Mouse (Mus musculus): ENCODE measurements at regions not wholly inside any gene's neighbourhood (a gene's known extent, or its start where the extent isn't known, plus 50 kb on each side); places are given as distances from the start of the nearest gene placed in this dataset.

DNA sequence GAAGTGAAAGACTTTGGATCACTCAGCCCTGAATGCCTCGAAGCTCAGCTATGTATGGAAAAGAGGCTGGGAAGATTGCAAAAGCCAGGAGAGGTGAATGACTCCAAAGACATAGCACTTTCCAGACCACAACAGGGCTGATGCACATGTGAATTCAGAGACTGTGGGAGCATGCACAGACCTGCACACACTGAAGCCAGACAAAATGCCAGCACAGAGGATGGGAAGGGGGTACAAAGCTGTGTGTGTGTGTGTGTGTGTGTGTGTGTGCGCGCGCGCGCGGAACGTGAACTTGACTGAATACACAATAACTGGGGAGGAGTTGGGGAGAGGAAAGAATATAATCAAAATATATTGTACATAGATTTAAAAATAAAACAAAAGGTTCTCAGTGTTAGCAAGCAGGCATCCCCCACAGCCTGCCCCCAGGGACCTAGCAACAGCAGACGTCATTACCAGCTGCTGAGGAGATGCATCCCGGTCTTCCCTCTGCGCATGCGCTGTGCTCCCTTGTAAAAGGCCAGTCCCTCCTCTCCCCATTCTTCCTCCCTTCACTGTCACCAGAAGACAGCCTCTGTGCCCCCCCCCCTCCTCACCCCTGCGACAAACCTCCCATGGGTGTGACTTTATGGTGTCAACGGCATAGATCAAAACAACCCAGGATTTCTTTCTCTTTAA, 89.5 kb upstream of the Mrps22 start:
- peak; percentile 69 for DNase-seq (ENCODE audit: low spot score)

DNA sequence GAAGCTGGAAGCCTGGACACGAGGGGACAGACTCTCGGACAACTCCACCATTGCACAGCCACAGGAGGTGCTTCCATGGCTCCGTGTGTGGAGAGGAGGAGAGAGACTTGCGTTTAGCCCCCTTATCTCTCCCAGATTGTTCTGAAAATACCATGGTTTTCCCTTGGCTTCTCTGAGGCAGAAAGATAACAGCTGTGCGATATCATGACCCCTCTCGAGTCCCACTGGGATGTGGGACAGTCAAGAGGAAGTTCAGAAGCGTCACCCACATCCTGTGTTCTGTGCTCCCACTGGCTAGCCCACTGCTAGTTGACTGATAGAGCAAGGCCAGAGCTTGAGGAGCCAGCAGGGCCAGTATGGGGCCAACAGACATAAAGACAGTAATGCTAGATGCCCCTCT, 84.1 kb upstream of the Mrps22 start:
- DNase-seq (ENCODE audit: low spot score) = no peak

DNA sequence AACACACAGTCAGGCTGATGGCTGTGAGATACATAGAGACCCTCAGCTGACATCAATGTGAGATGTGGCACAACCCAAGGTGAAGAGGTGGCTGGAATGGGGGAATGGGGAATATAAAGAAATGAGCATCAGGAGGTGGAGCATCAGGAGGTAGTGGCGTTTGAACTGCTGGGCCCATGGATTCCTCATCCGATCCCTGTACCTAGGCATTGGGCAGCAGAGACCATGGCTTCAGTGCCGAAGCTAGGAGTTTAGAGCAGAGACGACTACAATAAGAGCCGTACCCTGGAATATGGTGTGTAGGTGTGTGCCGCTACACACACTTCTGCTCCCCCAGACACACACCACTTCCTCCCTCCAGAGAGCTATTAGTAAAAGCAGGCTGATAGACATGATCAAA, 82.9 kb upstream of the Mrps22 start:
- no peak for DNase-seq (ENCODE audit: low spot score)

DNA sequence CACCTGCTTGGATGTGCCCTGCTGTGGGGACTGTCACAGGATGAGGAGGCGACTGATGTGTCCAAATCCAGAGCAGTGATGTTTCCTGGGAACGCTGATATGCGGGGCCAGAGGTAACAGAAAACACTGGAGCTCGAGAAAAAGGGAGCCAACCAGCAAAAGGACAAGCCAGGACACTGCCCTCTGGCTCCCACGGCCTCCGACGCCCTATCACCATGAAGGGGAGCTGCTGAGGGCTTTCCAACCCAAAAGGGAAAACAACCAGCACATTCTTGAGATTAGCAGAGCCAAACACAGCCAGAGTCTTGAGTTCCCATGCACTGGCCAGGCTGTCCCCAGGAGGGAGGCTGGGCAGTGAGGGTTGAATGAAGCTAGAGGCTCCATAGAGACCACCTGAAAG, 74.2 kb upstream of the Mrps22 start:
- DNase-seq (ENCODE audit: low spot score) = no peak

DNA sequence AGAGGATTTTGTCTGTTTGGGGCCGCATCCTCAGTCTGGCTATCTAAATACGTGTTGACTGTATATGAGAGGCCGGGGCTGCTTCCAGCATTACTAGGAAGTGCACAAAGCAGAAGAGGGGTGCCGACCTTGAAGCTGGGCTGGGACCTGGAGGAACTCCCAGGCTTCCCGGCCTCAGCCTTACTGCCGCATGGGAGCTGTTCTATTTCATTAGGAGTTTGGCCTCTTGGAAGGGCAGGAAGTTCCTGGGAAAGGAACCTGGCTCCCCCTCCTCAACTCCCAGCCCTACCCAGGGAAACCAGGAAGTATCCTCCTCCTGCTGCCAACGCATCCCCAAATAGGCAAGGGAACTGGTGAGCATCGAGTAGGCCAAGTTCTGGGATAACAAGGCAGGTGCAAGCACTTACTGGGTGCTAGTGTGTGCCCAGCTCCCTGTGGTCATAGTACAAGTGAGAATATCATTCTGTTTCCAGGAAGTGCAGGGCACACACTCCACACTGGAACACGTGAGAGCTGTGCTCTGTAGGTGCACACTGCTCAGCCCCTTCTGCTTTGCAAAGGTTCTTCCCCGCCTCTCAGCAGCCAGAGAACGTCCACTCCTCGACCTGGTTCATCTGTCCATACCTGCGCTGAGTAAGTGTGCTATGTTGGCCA, 72.1 kb upstream of the Mrps22 start:
- DNase-seq (ENCODE audit: low spot score) = no peak

DNA sequence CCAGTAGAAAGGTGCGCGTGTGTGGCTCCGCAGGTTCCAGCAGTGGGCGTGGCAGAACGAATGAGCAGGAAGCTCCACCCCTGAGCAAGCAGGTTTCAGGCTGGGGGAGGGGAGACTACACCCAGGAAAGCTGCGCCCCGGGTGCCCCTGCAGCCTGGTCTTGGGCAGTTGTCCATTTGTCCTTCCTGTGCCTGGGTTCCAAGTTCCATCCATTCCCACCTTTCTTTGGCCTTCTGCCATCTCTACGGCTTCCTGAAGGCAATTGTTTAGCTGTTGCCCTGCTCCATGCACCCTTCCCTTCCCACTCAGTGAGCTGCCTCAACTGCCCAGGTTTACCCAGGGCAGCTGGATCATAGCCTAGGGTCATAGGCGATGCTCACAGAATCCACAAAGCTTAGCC, 70.9 kb upstream of the Mrps22 start:
- peak; percentile 12 for DNase-seq (ENCODE audit: low spot score)

DNA sequence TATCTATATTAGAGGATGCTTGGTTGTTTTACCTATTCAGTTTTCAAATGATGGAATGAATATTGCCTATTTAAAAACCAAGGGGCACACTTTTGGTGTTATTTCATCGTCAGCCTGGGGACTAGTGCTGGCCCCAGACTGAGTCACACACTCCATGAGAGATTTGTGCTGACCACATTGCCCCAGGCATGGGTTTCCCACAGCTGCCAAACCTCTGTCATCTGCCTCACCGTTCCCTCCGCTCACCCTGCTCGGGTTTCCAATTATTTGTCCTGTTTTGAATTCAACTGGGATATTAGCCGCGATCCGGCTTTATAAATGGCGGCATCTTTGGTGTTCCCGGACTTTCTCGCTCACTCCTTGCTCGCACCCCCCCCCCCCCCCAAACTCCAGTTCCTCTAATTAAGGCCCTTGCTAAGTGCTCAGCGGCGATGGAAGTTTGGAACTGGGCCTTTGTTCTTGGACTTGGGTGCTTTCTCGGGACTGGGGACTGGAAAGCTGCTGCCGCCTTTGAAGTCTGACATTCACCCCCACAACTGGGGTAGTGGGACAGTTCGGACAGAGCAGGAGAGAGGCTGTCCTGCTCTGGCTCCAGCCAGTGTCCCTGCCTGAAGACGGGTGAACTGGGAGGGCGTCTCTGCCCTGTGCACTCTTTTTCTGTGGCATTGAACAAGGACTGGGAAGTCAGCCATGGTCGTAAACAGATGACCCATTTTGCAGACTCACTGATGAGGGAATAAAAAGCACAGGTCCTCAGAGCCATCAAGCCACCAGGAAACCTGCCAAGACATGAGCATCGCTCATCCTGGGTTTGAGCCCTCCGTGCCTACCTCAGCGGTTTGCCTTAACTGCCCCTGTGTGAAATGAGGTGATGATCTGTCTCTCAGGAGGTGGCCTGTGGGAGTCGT, 67.2 kb upstream of the Mrps22 start:
- no peak for DNase-seq (ENCODE audit: low spot score)

DNA sequence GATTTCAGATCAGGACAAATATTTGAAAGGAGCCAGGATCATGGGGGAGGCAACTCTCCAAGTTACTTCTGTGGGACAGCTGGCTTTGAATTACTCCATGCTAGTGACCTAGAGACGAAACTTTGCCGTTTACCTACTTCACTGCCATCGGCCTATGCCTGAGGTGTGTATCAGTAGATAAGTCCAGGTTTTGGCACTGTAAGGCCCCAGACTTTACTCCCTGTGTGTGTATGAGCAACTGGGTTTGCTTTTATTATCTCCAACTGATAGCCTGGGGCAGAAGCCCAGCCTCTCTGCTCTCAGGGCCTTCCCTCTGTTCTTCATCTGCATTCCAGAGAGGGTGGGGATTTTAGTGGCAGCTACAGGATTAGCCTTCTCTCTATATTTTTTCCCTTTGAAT, 65.6 kb upstream of the Mrps22 start:
- no peak for DNase-seq (ENCODE audit: low spot score)

DNA sequence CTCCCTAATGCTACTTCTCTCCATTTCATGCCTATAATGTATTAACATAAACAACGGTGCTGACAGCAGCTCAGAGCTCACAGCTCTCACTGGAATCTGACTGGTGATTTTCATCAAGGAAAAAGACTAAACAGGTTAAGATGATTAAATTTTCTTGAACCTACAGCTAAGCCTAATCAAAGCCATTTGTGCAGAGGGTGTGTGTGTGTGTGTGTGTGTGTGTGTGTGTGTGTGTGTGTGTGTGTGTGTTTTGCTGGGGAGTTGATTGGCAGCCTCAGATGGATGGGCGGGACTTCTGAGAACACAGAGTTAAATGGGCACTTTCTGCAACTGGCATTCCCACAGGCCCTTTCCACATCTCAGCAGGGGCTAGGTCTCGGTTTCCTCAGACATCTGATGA, 61.6 kb upstream of the Mrps22 start:
- no peak for DNase-seq (ENCODE audit: low spot score)

DNA sequence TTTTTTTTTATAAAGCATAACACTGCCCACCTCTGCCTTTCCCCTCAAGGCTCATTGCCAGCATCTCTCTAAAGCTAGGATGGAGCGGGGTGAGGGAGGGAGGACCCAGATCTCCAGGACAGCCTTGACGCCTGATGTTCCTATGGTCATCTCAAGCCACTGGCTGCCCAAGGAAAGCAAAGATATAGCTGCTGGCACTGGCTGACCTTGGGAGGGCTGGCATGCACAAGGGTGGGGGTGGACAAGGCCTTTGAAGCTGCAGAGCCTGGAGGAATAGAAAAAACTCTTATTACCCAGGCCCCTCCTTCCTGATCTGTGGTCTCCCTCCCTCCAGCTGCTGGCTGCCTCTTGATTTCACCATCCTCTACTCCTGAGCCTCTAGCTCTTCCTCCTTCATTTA, 50.2 kb upstream of the Mrps22 start:
- no peak for DNase-seq (ENCODE audit: low spot score)
